Comparison of ENCODE assay signal across 19 mouse cellular contexts in the genomic region with DNA sequence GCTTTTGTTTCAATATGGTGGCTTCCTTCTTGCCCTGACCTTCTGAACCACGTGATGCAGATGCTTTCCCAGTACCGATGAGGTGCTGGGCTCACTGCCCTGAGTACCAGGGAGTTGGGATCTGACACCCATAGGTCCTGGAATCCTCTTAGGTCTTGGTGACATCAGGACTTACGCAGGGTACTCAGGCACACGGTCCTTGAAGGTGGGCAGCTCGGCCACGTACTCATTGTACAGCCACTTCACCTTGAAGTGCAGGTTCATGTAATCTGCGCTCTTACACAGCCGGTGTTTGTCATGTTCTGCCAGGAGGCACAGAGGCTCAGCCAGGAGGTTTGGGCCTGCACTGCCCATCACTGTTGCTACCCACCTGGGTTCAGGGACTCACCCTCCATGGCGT. TPM values are rescaled to one million over a fixed set of nuclear protein-coding genes. Genes with fewer than 3 reads are reported as not detected.
"Had no signal": no experiment of that assay in that cellular context is flagged by ENCODE, and none has a peak within 500 bp of the region (broad histone marks: within the 10 kb centered on the region; RNA-seq: fewer than 3 reads in every experiment).

No protein-coding gene starts in this region.

- DNase-seq: lung, postnatal 36 days; midbrain, embryonic 14.5 days; retina, postnatal 1 day; right cerebral cortex, adult 18-20 months; right cerebral cortex, postnatal 25 days; right cerebral cortex, postnatal 4 days; spleen, adult 18-20 months; thymus, adult 18-20 months; thymus, postnatal 14 days; thymus, postnatal 36 days had no signal

- ATAC-seq: midbrain, embryonic 16.5 days had no signal

- H3K4me1 ChIP-seq: lung, embryonic 15.5 days; midbrain, embryonic 10.5 days; midbrain, embryonic 12.5 days; neural tube, embryonic 13.5 days; neural tube, embryonic 15.5 days had no signal

- H3K36me3 ChIP-seq: lung, embryonic 15.5 days; midbrain, embryonic 10.5 days had no signal

- H3K9ac ChIP-seq: liver, embryonic 14.5 days; lung, embryonic 15.5 days; midbrain, embryonic 12.5 days; neural tube, embryonic 13.5 days; neural tube, embryonic 15.5 days had no signal

- H3K4me2 ChIP-seq: lung, embryonic 15.5 days; midbrain, embryonic 12.5 days; neural tube, embryonic 13.5 days; neural tube, embryonic 15.5 days had no signal

- H3K9me3 ChIP-seq: lung, embryonic 15.5 days; midbrain, embryonic 10.5 days; midbrain, embryonic 12.5 days; neural tube, embryonic 13.5 days; neural tube, embryonic 15.5 days had no signal

- H3K4me3 ChIP-seq: lung, embryonic 15.5 days; midbrain, embryonic 10.5 days; midbrain, embryonic 12.5 days; myocyte; neural tube, embryonic 13.5 days; neural tube, embryonic 15.5 days had no signal

- H3K27ac ChIP-seq: liver, embryonic 14.5 days; lung, embryonic 15.5 days; midbrain, embryonic 10.5 days; midbrain, embryonic 12.5 days; neural tube, embryonic 13.5 days; neural tube, embryonic 15.5 days had no signal

- H3K27me3 ChIP-seq: lung, embryonic 15.5 days; neural tube, embryonic 15.5 days had no signal

RNA-seq across cellular contexts. Expression of a gene that starts 43.5 kb away (rescaled TPM):
- polyA plus RNA-seq: midbrain, embryonic 12.5 days; midbrain, embryonic 14.5 days; neural tube, embryonic 11.5 days had no signal
